Mouse (Mus musculus): ENCODE results near the gene Irf7. TPM values are rescaled to one million over a fixed set of nuclear protein-coding genes. Genes with fewer than 3 reads are reported as not detected.
A peak's percentile ranks its signal among the peaks of the same experiment; 100 is the strongest.

Irf7 gene
- total RNA-seq, 2 experiments from 2014 or later = 0.25 to 1.4 TPM

DNA sequence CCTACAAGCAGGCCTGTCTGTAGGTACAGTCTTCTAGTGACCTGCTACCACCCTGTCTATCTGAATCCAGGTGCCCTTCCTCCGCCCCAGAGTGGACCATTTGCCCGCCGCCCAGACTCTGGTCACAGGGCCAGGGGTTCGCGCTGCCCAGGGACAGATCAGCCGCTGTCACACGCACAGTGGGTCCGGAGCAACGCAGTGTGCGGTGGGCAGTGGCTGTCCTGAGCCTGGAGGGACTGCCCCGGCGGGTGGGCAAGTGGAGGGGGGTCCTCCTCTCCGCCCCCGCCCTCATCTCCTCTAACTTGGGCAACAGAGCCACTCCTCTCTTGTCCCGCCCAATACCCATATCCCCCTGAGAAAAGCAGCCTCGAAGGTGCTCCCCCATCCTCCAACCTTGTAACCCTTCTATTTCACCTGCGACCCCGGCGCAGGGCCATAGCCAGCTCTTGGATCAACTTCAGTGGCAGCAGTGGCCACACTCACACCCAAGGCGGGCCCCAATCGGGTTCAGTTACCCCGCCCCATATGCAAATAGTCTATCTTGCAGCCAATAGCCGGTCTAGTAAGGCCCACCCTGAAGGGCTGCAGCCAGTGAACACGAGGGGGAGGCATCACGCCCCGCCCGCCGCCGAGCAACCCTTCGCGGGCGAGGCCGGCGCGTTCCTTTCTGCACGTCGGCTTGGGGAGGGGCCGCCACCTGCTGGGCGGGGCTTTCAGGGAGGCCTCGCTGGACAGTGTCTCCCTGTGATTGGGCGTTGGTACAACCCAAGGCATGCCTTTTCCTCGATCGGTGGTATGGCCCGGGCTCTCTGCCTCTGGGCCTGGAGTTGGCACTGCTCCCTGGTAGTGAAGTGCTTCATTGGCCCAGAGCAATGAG is 44.8 kb downstream of the Irf7 start:
- DNase-seq (ENCODE audit: low spot score) = peak; percentile 95

DNA sequence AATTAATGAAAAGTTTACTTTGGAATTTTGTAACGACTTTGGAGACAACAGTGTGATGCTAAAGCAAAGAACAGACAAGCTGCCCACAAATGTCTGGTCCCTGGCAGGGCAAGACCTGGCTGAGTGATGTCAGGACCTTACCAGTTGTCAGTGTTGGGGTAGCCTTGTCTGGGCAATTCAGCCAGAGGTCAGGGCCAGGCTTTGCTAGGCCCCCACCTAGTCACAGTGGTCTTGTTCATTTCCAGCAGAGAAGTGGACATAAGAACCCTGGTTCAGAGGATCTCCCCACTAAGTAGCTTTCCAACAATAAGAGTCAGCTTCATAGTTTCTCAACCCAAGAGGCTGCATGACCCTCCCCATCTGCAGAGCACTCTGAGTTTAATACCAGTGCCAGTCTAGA is 45.9 kb downstream of the Irf7 start:
- no peak for DNase-seq (ENCODE audit: low spot score)

DNA sequence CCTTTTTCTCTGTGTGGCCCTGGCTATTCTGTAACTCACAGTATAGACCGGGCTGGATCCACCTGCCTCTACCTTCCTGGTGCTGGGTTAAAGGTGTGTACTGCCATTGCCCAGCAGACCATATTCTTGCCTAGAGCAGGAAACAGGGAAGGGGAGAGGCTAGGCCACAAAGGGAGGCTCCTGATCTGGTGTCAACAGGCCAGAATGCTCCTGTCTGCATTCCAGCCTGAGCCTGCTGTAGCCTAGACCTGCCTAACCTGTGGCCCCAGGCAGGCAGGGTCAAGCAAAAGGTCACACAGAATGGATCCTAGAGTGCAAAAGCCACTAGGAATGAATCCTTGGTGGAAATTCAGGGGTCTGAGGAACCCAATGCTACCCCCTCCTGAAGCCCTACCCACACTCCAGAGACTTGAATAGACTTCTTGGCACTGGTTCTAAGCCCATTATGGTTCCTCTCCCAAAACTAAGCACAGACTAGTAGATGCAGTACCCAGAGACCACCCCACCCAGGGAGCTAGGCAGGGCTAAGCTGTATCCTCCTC is 46.7 kb downstream of the Irf7 start:
- DNase-seq (ENCODE audit: low spot score) = no peak

DNA sequence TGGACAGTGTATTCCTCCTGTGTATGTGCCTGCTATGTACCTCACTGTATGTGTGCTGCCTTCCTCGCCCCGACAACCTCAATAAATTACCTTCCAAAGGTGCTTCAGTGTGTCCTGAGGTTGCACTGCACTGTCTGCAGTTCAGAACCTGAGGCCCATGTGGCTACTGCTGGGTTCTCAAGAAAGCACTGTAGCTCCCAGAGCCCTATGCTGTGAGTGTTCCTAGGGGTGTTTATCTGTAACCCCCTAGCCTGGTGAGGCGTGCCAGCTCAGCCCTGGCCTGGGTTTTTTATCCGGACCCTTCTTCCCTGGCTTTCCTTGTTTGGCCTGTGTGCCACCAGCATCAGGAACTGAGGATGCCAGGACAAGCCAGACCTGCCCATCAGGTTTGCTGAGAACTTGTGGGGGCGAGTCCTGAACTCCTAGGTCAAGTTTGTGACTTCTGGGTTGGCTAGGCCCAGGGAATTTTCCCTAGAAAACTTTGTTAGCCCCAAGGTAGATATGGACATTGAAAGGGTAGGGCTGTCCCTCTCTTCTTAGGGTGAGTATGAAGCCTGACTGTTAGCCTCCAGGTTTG is 47.6 kb downstream of the Irf7 start:
- no peak for DNase-seq (ENCODE audit: low spot score)

DNA sequence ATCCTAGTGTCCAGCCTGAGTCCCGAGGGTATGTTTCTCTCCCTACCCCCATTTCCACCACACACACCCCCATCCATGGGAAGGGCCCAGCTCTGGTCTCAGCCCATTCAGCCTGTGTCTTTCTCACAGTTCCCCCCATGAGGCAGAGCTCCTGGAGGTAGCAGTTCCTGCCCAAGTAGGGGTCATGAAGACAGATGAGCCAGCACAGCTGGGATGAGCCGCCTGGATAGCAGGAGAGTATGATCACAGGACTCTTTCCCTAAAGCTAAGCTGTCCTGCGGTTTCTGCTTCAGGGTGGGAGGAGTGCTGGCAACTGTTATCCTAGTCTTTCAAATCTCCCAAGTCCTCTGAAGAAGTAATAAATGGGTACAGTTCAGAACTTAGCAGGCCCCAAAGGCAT is 48.1 kb downstream of the Irf7 start:
- no peak for DNase-seq (ENCODE audit: low spot score)

- no peak for DNase-seq (ENCODE audit: low spot score)
These were observed 48.8 kb downstream of the Irf7 start for GRCm38 (mm10) chr7:141217343-141218013.

DNA sequence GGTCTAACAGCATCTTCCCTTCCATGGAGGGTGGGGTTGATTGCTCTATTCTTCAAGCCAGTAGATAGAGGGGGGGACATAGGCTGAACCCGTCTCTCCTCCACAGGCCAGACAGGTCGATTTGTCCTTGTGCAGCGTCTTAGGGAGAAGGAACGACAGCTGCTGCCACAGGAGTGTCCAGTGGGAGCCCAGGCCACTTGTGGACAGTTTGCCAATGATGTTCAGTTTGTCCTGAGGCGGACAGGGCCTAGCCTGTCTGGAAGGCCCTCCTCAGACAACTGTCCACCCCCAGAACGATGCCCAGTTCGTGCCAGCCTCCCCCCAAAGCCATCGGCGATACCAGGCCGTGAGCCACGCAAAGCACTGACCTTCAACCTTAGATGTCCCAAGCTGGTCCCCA is 49.4 kb downstream of the Irf7 start:
- DNase-seq (ENCODE audit: low spot score) = no peak

- no peak for DNase-seq (ENCODE audit: low spot score)
These were observed 50.2 kb downstream of the Irf7 start for GRCm38 (mm10) chr7:141215880-141216733.

GRCm38 (mm10) chr7:141215101-141215879 is 51.0 kb downstream of the Irf7 start, which contains the start of gene Rassf7:
TSS of gene Rassf7 (plus strand) at chr7:141215860.
- DNase-seq (ENCODE audit: low spot score) = peak; percentile 85

GRCm38 (mm10) chr7:141214310-141214709 is 52.0 kb downstream of the Irf7 start:
- DNase-seq (ENCODE audit: low spot score) = no peak

DNA sequence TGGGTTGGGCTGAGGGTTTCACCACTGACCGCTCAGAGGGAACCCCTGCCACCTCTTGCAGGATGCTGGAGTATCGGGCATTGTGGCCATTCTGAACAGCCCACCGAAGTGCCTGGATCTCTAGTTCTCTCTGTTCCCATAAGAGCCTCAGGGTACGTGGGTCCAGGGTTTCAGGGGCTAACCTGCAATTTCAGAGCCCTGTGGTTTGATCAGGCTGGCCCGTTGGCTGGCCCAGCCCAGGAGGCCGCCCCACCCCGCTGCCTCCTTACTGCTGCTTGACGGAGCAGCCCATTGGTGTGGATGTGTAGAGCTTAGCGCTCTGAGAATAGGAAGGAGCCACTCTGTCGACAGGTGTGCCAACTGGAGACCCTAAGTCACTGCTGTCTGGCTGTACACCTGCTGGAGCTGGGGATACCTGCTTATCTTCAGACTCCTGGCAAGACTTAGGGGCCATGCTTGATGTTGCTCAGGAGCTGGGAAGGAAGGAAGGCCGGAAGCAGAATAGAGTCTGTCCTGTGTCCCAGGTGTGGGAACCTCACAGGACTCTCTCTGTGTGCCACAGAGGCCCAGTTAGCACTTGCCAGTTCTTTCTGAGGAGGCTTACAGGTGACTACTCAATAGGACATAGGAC is 52.6 kb downstream of the Irf7 start, which contains the start of gene Lmntd2:
Gene Lmntd2, minus strand, starts transcription at position 476 of the 631 bp plus-strand sequence.
- no peak for DNase-seq (ENCODE audit: low spot score)

- DNase-seq (ENCODE audit: low spot score) = no peak
These were observed 53.1 kb downstream of the Irf7 start for GRCm38 (mm10) chr7:141213133-141213532.

Small RNA genes lying within 50 kb of the gene (microRNA-seq; reads per million reads assigned to microRNA genes)
- 52.2 reads per million, percentile 51 among the genes with 10 or more reads in this experiment for gene Mir210

Other genes with a start within 250 kb of the Irf7 start
- not detected for gene Ifitm6, start 248.6 kb downstream of the Irf7 start, total RNA-seq (2021)
- not detected for gene Gm17387, start 237.3 kb downstream of the Irf7 start, total RNA-seq (2021)
- gene B4galnt4, start 205.4 kb downstream of the Irf7 start, total RNA-seq (2021) = not detected
- gene Pkp3, start 188.3 kb downstream of the Irf7 start, total RNA-seq (2021) = not detected
- 1 to 10 TPM; 1.1 to 2.9 TPM for gene Sigirr, start 165.9 kb downstream of the Irf7 start, total RNA-seq (2021)
- gene Ano9, start 148.7 kb downstream of the Irf7 start, total RNA-seq (2021) = not detected
- gene Ptdss2, start 144.1 kb downstream of the Irf7 start, total RNA-seq (2021) = 10 to 100 TPM; 20.2 to 21.1 TPM
- gene Rnh1, start 93.6 kb downstream of the Irf7 start, total RNA-seq (2021) = 10 to 100 TPM; 49.3 to 52.9 TPM
- gene Hras, start 72.5 kb downstream of the Irf7 start, total RNA-seq (2021) = 100 to 1,000 TPM; 109 to 117 TPM
- 1 to 10 TPM; 1.6 to 1.7 TPM for gene Lrrc56, start 72.3 kb downstream of the Irf7 start, total RNA-seq (2021)
- not detected for gene Lmntd2, start 52.4 kb downstream of the Irf7 start, total RNA-seq (2021)
- under 1 TPM; 0.24 to 0.48 TPM for gene Rassf7, start 50.6 kb downstream of the Irf7 start, total RNA-seq (2021)
- gene Phrf1, start 37.7 kb downstream of the Irf7 start, total RNA-seq (2021) = 10 to 100 TPM; 19.5 to 24.8 TPM
- gene Cdhr5, start 10.3 kb upstream of the Irf7 start, total RNA-seq (2021) = not detected
- gene Sct, start 12.7 kb upstream of the Irf7 start, total RNA-seq (2021) = not detected
- gene Drd4, start 25.5 kb upstream of the Irf7 start, total RNA-seq (2021) = not detected
- 10 to 100 TPM in 1 of 2 experiments, 1 to 10 TPM in 1; 8.9 to 13.2 TPM for gene Deaf1, start 61.2 kb upstream of the Irf7 start, total RNA-seq (2021)
- 10 to 100 TPM; 13.7 to 13.9 TPM for gene Tmem80, start 61.3 kb upstream of the Irf7 start, total RNA-seq (2021)
- gene Eps8l2, start 72.4 kb upstream of the Irf7 start, total RNA-seq (2021) = 1 to 10 TPM; 1.1 to 2.3 TPM
- 10 to 100 TPM; 84.5 to 85.6 TPM for gene Taldo1, start 125.7 kb upstream of the Irf7 start, total RNA-seq (2021)
- gene Gatd1, start 147.7 kb upstream of the Irf7 start, total RNA-seq (2021) = 1 to 10 TPM; 6.6 to 7.5 TPM
- gene Cend1, start 163.0 kb upstream of the Irf7 start, total RNA-seq (2021) = under 1 TPM; 0.39 to 0.47 TPM
- gene Slc25a22, start 171.4 kb upstream of the Irf7 start, total RNA-seq (2021) = 10 to 100 TPM; 18.2 to 21.3 TPM
- under 1 TPM; 0.09 to 0.14 TPM for gene Pidd1, start 177.5 kb upstream of the Irf7 start, total RNA-seq (2021)
- gene Rplp2, start 180.9 kb upstream of the Irf7 start, total RNA-seq (2021) = 100 to 1,000 TPM; 526 to 630 TPM
- 100 to 1,000 TPM; 288 to 309 TPM for gene Pnpla2, start 188.7 kb upstream of the Irf7 start, total RNA-seq (2021)
- 1 to 10 TPM; 7.2 to 8.9 TPM for gene Cracr2b, start 194.6 kb upstream of the Irf7 start, total RNA-seq (2021)
- gene Cd151, start 200.9 kb upstream of the Irf7 start, total RNA-seq (2021) = 10 to 100 TPM; 82.6 to 90.7 TPM
- 10 to 100 TPM; 62.0 to 64.3 TPM for gene Polr2l, start 208.7 kb upstream of the Irf7 start, total RNA-seq (2021)
- gene Tspan4, start 208.8 kb upstream of the Irf7 start, total RNA-seq (2021) = 1 to 10 TPM; 6.6 to 7.1 TPM

All from gastrocnemius, adult 18-20 months (tissue).